Comparison of ENCODE assay signal across 28 mouse cellular contexts in genomic region chr10:20153507-20153906, GRCm38 (mm10). TPM values are rescaled to one million over a fixed set of nuclear protein-coding genes. Genes with fewer than 3 reads are reported as not detected.
DNase-seq lines count a peak whose midpoint lies in the region; ATAC-seq and TF ChIP-seq lines count a peak whose summit lies in the region.
"Had no signal": no experiment of that assay in that cellular context is flagged by ENCODE, and none has a peak within 500 bp of the region (broad histone marks: within the 10 kb centered on the region; RNA-seq: fewer than 3 reads in every experiment).

No protein-coding gene starts in this region.

- peak; percentile 98 for TF ChIP-seq EP300 in ES-Bruce4 (IDR thresholded peaks at IDR 0.05; ENCODE audit: insufficient read depth, low read depth, low read length)

- peak; percentile 17 for DNase-seq in hindbrain, embryonic 11.5 days (ENCODE audit: low spot score)
- DNase-seq in thymus, postnatal 4 days, result no peak
- no peak for DNase-seq in adrenal gland, adult 2 months
- DNase-seq in spleen, adult 18-20 months, result no peak
- DNase-seq: adrenal gland, postnatal 25 days; cerebellum, adult 11 months; cerebellum, postnatal 25 days; heart, adult 11 months; heart, postnatal 14 days; kidney, adult 2 months; kidney, postnatal 10 days; layer of hippocampus, adult 9-11 months; lung, adult 2 months; midbrain, embryonic 14.5 days; thymus, postnatal 25 days had no signal

- TF ChIP-seq POLR2A in ES-Bruce4 (IDR thresholded peaks at IDR 0.05; ENCODE audit: insufficient read depth, low read length), result no peak

- H3K9ac ChIP-seq in hindbrain, embryonic 11.5 days (ENCODE audit: low read depth, low read length), result no peak overlapping the region
- H3K9ac ChIP-seq in hindbrain, embryonic 12.5 days, result no peak overlapping the region
- no peak overlapping the region for H3K9ac ChIP-seq in ES-Bruce4 (ENCODE audit: low read depth, poor library complexity, severe bottlenecking)
- H3K9ac ChIP-seq in intestine, embryonic 15.5 days, result no peak overlapping the region
- H3K9ac ChIP-seq in stomach, embryonic 16.5 days (ENCODE audit: low read length), result no peak overlapping the region
- H3K9ac ChIP-seq: forebrain, embryonic 13.5 days; heart, embryonic 12.5 days; liver, embryonic 12.5 days had no signal

- no peak overlapping the region for H3K4me3 ChIP-seq in hindbrain, embryonic 11.5 days (ENCODE audit: low read depth, low read length)
- no peak overlapping the region for H3K4me3 ChIP-seq in hindbrain, embryonic 12.5 days
- peak overlapping the region; percentile 19 for H3K4me3 ChIP-seq in ES-Bruce4 (ENCODE audit: low read depth, low read length)
- no peak overlapping the region for H3K4me3 ChIP-seq in intestine, embryonic 15.5 days (replicated peaks)
- no peak overlapping the region for H3K4me3 ChIP-seq in stomach, embryonic 16.5 days (replicated peaks; ENCODE audit: low read length)
- H3K4me3 ChIP-seq: forebrain, embryonic 13.5 days; heart, embryonic 12.5 days; left cerebral cortex, adult 2 months; limb, embryonic 10.5 days; liver, embryonic 12.5 days; myocyte had no signal

- H3K27ac ChIP-seq in hindbrain, embryonic 11.5 days (ENCODE audit: low read depth, low read length), result no peak overlapping the region
- no peak overlapping the region for H3K27ac ChIP-seq in hindbrain, embryonic 12.5 days
- H3K27ac ChIP-seq in ES-Bruce4 (ENCODE audit: insufficient read depth, low read length), result peak overlapping the region; percentile 95
- no peak overlapping the region for H3K27ac ChIP-seq in intestine, embryonic 15.5 days
- no peak overlapping the region for H3K27ac ChIP-seq in stomach, embryonic 16.5 days (ENCODE audit: low read length)
- H3K27ac ChIP-seq: forebrain, embryonic 13.5 days; hindbrain, postnatal 0 days; left cerebral cortex, adult 2 months; limb, embryonic 10.5 days; liver, embryonic 12.5 days; macrophage had no signal

- no peak for TF ChIP-seq CTCF in ES-Bruce4 (IDR thresholded peaks at IDR 0.05; ENCODE audit: low read depth, low read length)

- H3K4me1 ChIP-seq in hindbrain, embryonic 11.5 days (replicated peaks; ENCODE audit: control insufficient read depth, insufficient read depth, low read length), result no peaks in the 10 kb centered on the region
- peaks cover 6% of the 10 kb centered on the region for H3K4me1 ChIP-seq in hindbrain, embryonic 12.5 days
- peaks cover 13% of the 10 kb centered on the region for H3K4me1 ChIP-seq in ES-Bruce4 (ENCODE audit: control insufficient read depth, insufficient read depth, low read length)
- H3K4me1 ChIP-seq in intestine, embryonic 15.5 days (replicated peaks), result 0 out of 2 replicates have a peak, but pooled peaks cover 2% of the 10 kb centered on the region
- 0 out of 2 replicates have a peak, but pooled peaks cover 7% of the 10 kb centered on the region for H3K4me1 ChIP-seq in stomach, embryonic 16.5 days (ENCODE audit: control insufficient read depth, insufficient read depth, low read length)

- no peaks in the 10 kb centered on the region for H3K9me3 ChIP-seq in hindbrain, embryonic 11.5 days (ENCODE audit: control insufficient read depth, low read length)
- H3K9me3 ChIP-seq in hindbrain, embryonic 12.5 days (replicated peaks), result no peaks in the 10 kb centered on the region
- no peaks in the 10 kb centered on the region for H3K9me3 ChIP-seq in ES-Bruce4 (replicated peaks; ENCODE audit: control insufficient read depth, insufficient read depth, low read length, poor library complexity, severe bottlenecking)
- no peaks in the 10 kb centered on the region for H3K9me3 ChIP-seq in intestine, embryonic 15.5 days
- no peaks in the 10 kb centered on the region for H3K9me3 ChIP-seq in stomach, embryonic 16.5 days (replicated peaks; ENCODE audit: control insufficient read depth, low read length)
- H3K9me3 ChIP-seq: forebrain, embryonic 13.5 days; heart, embryonic 12.5 days; limb, embryonic 10.5 days; liver, embryonic 12.5 days had no signal

- WGBS in hindbrain, embryonic 11.5 days, result 25% methylated on average over 2 of the region's 2 CpGs
- WGBS in hindbrain, embryonic 12.5 days, result 17% methylated on average over 2 of the region's 2 CpGs
- WGBS in intestine, embryonic 15.5 days, result 54% methylated on average over 2 of the region's 2 CpGs
- WGBS in stomach, embryonic 16.5 days, result 39% methylated on average over 2 of the region's 2 CpGs

- ATAC-seq in hindbrain, embryonic 11.5 days (ENCODE audit: low FRiP score), result no peak
- no peak for ATAC-seq in hindbrain, embryonic 12.5 days (ENCODE audit: low FRiP score)
- ATAC-seq in intestine, embryonic 15.5 days, result peak; percentile 14; the same call in 1 of the 2 replicates
- ATAC-seq in stomach, embryonic 16.5 days (ENCODE audit: insufficient read depth, low FRiP score), result 0 out of 2 replicates have a peak, but pooled peaks have one; percentile 28
- ATAC-seq: forebrain, embryonic 13.5 days; hindbrain, postnatal 0 days; liver, embryonic 12.5 days; Patski had no signal

- H3K4me2 ChIP-seq in hindbrain, embryonic 11.5 days (replicated peaks; ENCODE audit: low read depth, low read length), result no peak overlapping the region
- H3K4me2 ChIP-seq in hindbrain, embryonic 12.5 days (replicated peaks), result no peak overlapping the region
- no peak overlapping the region; the same call in 1 of the 2 replicates for H3K4me2 ChIP-seq in intestine, embryonic 15.5 days (replicated peaks)
- no peak overlapping the region for H3K4me2 ChIP-seq in stomach, embryonic 16.5 days (ENCODE audit: low read depth, low read length)
- H3K4me2 ChIP-seq: forebrain, embryonic 13.5 days; heart, embryonic 12.5 days; liver, embryonic 12.5 days had no signal

- H3K36me3 ChIP-seq in hindbrain, embryonic 11.5 days (ENCODE audit: control insufficient read depth, insufficient read depth, low read length), result no peaks in the 10 kb centered on the region
- no peaks in the 10 kb centered on the region for H3K36me3 ChIP-seq in hindbrain, embryonic 12.5 days
- H3K36me3 ChIP-seq in ES-Bruce4 (ENCODE audit: control insufficient read depth, insufficient read depth, low read length, poor library complexity, severe bottlenecking), result no peaks in the 10 kb centered on the region
- H3K36me3 ChIP-seq in intestine, embryonic 15.5 days, result no peaks in the 10 kb centered on the region
- no peaks in the 10 kb centered on the region for H3K36me3 ChIP-seq in stomach, embryonic 16.5 days (ENCODE audit: control insufficient read depth, insufficient read depth, low read length)
- H3K36me3 ChIP-seq: heart, embryonic 12.5 days; limb, embryonic 10.5 days; liver, embryonic 12.5 days had no signal

- H3K27me3 ChIP-seq in hindbrain, embryonic 11.5 days (ENCODE audit: control insufficient read depth, insufficient read depth, low read length), result peaks cover 10% of the 10 kb centered on the region
- H3K27me3 ChIP-seq in hindbrain, embryonic 12.5 days, result peaks cover 24% of the 10 kb centered on the region
- no peaks in the 10 kb centered on the region for H3K27me3 ChIP-seq in ES-Bruce4 (ENCODE audit: control insufficient read depth, insufficient read depth, low read length, poor library complexity, severe bottlenecking)
- H3K27me3 ChIP-seq in intestine, embryonic 15.5 days (replicated peaks), result peaks cover 6% of the 10 kb centered on the region; the same call in 1 of the 2 replicates
- peaks cover 9% of the 10 kb centered on the region for H3K27me3 ChIP-seq in stomach, embryonic 16.5 days (ENCODE audit: control insufficient read depth, insufficient read depth, low read length)
- H3K27me3 ChIP-seq: Patski had no signal

RNA-seq across cellular contexts. Expression of gene Map7, which starts 5.2 kb away (rescaled TPM):
- 5.8 and 6.7 TPM in 2 replicates for polyA plus RNA-seq in hindbrain, embryonic 11.5 days (2014; fragmentation: Nextera tagmentation; extraction: Ambion mirVana)
- 10.5 and 12.3 TPM in 2 replicates for polyA plus RNA-seq in hindbrain, embryonic 12.5 days (2016; fragmentation: Nextera tagmentation; extraction: Ambion mirVana)
- polyA plus RNA-seq in ES-Bruce4 (2011; ENCODE audit: insufficient read depth, insufficient read length, low read depth, missing spikeins), result 108 and 126 TPM in 2 replicates
- 36.6 and 37.5 TPM in 2 replicates for polyA plus RNA-seq in intestine, embryonic 15.5 days (2015; fragmentation: Nextera tagmentation; extraction: Ambion mirVana)
- 19.4 and 20.2 TPM in 2 replicates for polyA plus RNA-seq in stomach, embryonic 16.5 days (2015; fragmentation: Nextera tagmentation; extraction: Ambion mirVana)
- total RNA-seq in adrenal gland, adult 2 months (2021), result 10 to 100 TPM; 14.6 to 18.1 TPM
- 8.9 TPM in 2 replicates for polyA plus RNA-seq in adrenal gland, adult 2 months (2012; rRNA removed)

Comparison
In these comparisons a context has a peak if more than half of its experiments do, and no peak if none do; other contexts are left out.
1. ATAC-seq: peak in intestine, embryonic 15.5 days (single experiment) and stomach, embryonic 16.5 days (single experiment); none in hindbrain, embryonic 11.5 days (single experiment) and hindbrain, embryonic 12.5 days (single experiment).